Mouse (Mus musculus) lung, postnatal 0 days (tissue): ENCODE measurements around the gene Gcnt4. TPM values are rescaled to one million over a fixed set of nuclear protein-coding genes. Genes with fewer than 3 reads are reported as not detected.

Experiments
- ATAC-seq: fragments of 200-750 bp; cut with Nextera tagmentation; 2 replicates; pipeline ENCODE4 v1.8.0; 2017; ENCODE audit warnings: moderate library complexity
- DNase-seq: peaks from one replicate; pipeline ENCODE4 v3.0.0-alpha.2; 2016; ENCODE audit warnings: low spot score
- H3K27ac ChIP-seq: fragments of 300-500 bp; sonication (generic); 2 replicates; pipeline ENCODE4 v1.5.1; 2014; ENCODE audit warnings: antibody characterized with exemption, mild to moderate bottlenecking, low read length, mixed read lengths
- H3K27me3 ChIP-seq: fragments of 300-500 bp; sonication (generic); replicated peaks from 2 replicates; pipeline ENCODE4 v1.6.1; 2014; ENCODE audit warnings: low read length, mixed read lengths; ENCODE audit not compliant: insufficient read depth
- H3K36me3 ChIP-seq: fragments of 300-500 bp; sonication (generic); 2 replicates; pipeline ENCODE4 v1.6.1; 2014; ENCODE audit warnings: low read length, mixed read lengths; ENCODE audit not compliant: insufficient read depth
- H3K4me1 ChIP-seq: fragments of 300-500 bp; sonication (generic); 2 replicates; pipeline ENCODE4 v1.6.1; 2014; ENCODE audit warnings: antibody characterized with exemption, low read depth, low read length, mixed read lengths; ENCODE audit not compliant: insufficient read depth
- H3K4me2 ChIP-seq: fragments of 300-500 bp; sonication (generic); replicated peaks from 2 replicates; pipeline ENCODE4 v1.6.1; 2014; ENCODE audit warnings: low read depth, mild to moderate bottlenecking, low read length, moderate library complexity, mixed read lengths
- H3K4me3 ChIP-seq: fragments of 300-500 bp; sonication (generic); 2 replicates; pipeline ENCODE4 v1.5.1; 2014; ENCODE audit warnings: low read depth, low read length
- H3K9ac ChIP-seq: fragments of 300-500 bp; sonication (generic); replicated peaks from 2 replicates; pipeline ENCODE4 v1.6.1; 2014; ENCODE audit warnings: low read depth, mild to moderate bottlenecking
- H3K9me3 ChIP-seq: fragments of 300-500 bp; sonication (generic); 2 replicates; pipeline ENCODE4 v1.6.1; 2016; ENCODE audit warnings: low read length, mixed read lengths
- CTCF ChIP-seq: IDR thresholded peaks from 2 replicates; pipeline ENCODE4 v1.5.1; 2016; ENCODE audit warnings: antibody characterized with exemption, mild to moderate bottlenecking
- EP300 ChIP-seq: IDR thresholded peaks from 2 replicates; pipeline ENCODE4 v1.6.1; 2016; ENCODE audit warnings: antibody characterized with exemption, mild to moderate bottlenecking, control low read depth
- WGBS: fragments of 180-500 bp; shearing (Covaris S2); extraction: QIAGEN DNeasy Blood & Tissue Kit; methylation state at CpG from one replicate; pipeline ENCODE4 v1.1.7; 2014; 5-methylcytosine and 5-hydroxymethylcytosine counted together
- polyA plus RNA-seq: library from polyadenylated mRNA; unstranded; fragments of >200 nt; fragmentation: Nextera tagmentation; extraction: Ambion mirVana; gene quantifications from 2 replicates; pipeline ENCODE4 v1.2.1, GENCODE M21; 2015

The Gcnt4 gene
- polyA plus RNA-seq, 1 experiment from 2014 or later = 0.27 TPM

DNA sequence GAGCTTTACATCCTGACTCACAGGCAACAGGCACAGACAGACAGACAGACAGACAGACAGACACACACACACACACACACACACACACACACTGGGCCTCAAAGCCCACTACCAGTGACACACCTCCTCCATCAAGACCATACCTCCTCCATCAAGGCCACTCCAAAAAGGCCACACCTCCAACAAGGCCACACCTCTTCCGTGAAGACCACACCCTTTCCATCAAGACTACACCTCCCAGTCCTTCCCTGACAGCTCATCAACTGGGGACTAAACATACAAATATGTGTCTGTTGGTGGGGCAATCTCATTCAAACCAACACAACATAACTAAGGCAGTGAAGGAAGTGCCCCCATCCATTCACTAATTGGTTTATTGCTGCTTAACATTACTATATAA is 72.6 kb downstream of the Gcnt4 start:
- DNase-seq (no peak), ATAC-seq (no peak)
- H3K9ac ChIP-seq = no peak overlapping the region
- no peaks in the 10 kb centered on the region for H3K9me3 ChIP-seq
- no peaks in the 10 kb centered on the region for H3K4me1 ChIP-seq
- no peak overlapping the region for H3K4me2 ChIP-seq
- H3K27me3 ChIP-seq = no peaks in the 10 kb centered on the region
- TF ChIP-seq CTCF = no peak
- no peak for TF ChIP-seq EP300
- H3K4me3 ChIP-seq = no peak overlapping the region
- 56% methylated on average over 1 of the region's 1 CpGs for WGBS
- H3K27ac ChIP-seq = no peak overlapping the region
- no peaks in the 10 kb centered on the region for H3K36me3 ChIP-seq

Other genes with a start within 250 kb of the Gcnt4 start
- not detected in 2 replicates for gene Ankrd31, start 176.4 kb upstream of the Gcnt4 start, polyA plus RNA-seq
- gene 1700029F12Rik, start 109.7 kb downstream of the Gcnt4 start, polyA plus RNA-seq = not detected in 2 replicates
- 0.21 and 0.24 TPM in 2 replicates for gene Fam169a, start 142.6 kb downstream of the Gcnt4 start, polyA plus RNA-seq
- 6.0 and 6.3 TPM in 2 replicates for gene Gm6169, start 174.5 kb downstream of the Gcnt4 start, polyA plus RNA-seq
- 11.1 and 11.9 TPM in 2 replicates for gene Gfm2, start 213.2 kb downstream of the Gcnt4 start, polyA plus RNA-seq
- 43.9 and 47.3 TPM in 2 replicates for gene Nsa2, start 213.2 kb downstream of the Gcnt4 start, polyA plus RNA-seq